Mouse (Mus musculus) retina, postnatal 7 days (tissue): Measurements from ENCODE around the gene Nol11.
A peak's percentile ranks its signal among the peaks of the same experiment; 100 is the strongest.
"Not testable (repeated sequence)": the region's sequence is repeated elsewhere in the genome, so short reads cannot be mapped to it uniquely, and the experiment has no call there.

Experiments used
- DNase-seq: peaks from one replicate; pipeline ENCODE4 v3.0.0-alpha.2; 2012; ENCODE audit warnings: low read depth, low spot score

The Nol11 gene

GRCm38 (mm10) chr11:107155292-107155691 is 33.9 kb downstream of the Nol11 start:
- DNase-seq, result no peak

- no peak for DNase-seq
Observed at GRCm38 (mm10) chr11:107154431-107154830, 34.8 kb downstream of the Nol11 start.

GRCm38 (mm10) chr11:107153645-107154044 is 35.5 kb downstream of the Nol11 start:
- DNase-seq, result no peak

- DNase-seq, result no peak
Observed at GRCm38 (mm10) chr11:107151809-107152208, 37.4 kb downstream of the Nol11 start.

- not testable (repeated sequence) for DNase-seq
Observed at GRCm38 (mm10) chr11:107143956-107144355, 45.2 kb downstream of the Nol11 start.

GRCm38 (mm10) chr11:107142382-107142781 is 46.8 kb downstream of the Nol11 start:
- DNase-seq, result no peak

- no peak for DNase-seq
Observed at GRCm38 (mm10) chr11:107140756-107141155, 48.4 kb downstream of the Nol11 start.

- DNase-seq, result no peak
Observed at GRCm38 (mm10) chr11:107138633-107139032, 50.5 kb downstream of the Nol11 start.

- DNase-seq, result no peak
Observed at GRCm38 (mm10) chr11:107137593-107137992, 51.6 kb downstream of the Nol11 start.

GRCm38 (mm10) chr11:107136458-107136857 is 52.7 kb downstream of the Nol11 start:
- DNase-seq, result not testable (repeated sequence)

GRCm38 (mm10) chr11:107135741-107136140 is 53.4 kb downstream of the Nol11 start:
- no peak for DNase-seq

GRCm38 (mm10) chr11:107132426-107132825 is 56.8 kb downstream of the Nol11 start:
- DNase-seq, result no peak

GRCm38 (mm10) chr11:107131749-107132421 is 57.3 kb downstream of the Nol11 start, which contains the start of gene Bptf:
Bptf (minus strand) TSS chr11:107132127.
- peak; percentile 85 for DNase-seq

GRCm38 (mm10) chr11:107130879-107131748 is 58.1 kb downstream of the Nol11 start:
- DNase-seq, result no peak

- no peak for DNase-seq
Observed at GRCm38 (mm10) chr11:107130221-107130788, 58.9 kb downstream of the Nol11 start.

- no peak for DNase-seq
Observed at GRCm38 (mm10) chr11:107129641-107130040, 59.5 kb downstream of the Nol11 start.

- DNase-seq, result not testable (repeated sequence)
Observed at GRCm38 (mm10) chr11:107126716-107127115, 62.5 kb downstream of the Nol11 start.

- no peak for DNase-seq
Observed at GRCm38 (mm10) chr11:107125011-107125410, 64.2 kb downstream of the Nol11 start.

GRCm38 (mm10) chr11:107124327-107124731 is 64.9 kb downstream of the Nol11 start:
- DNase-seq, result no peak

GRCm38 (mm10) chr11:107117789-107118188 is 71.4 kb downstream of the Nol11 start:
- no peak for DNase-seq
